Mouse (Mus musculus) thymus, adult 2 months (tissue): ENCODE measurements around the gene Dnttip1.
A peak's percentile ranks its signal among the peaks of the same experiment; 100 is the strongest.

Source experiments
- CTCF ChIP-seq: fragments of 200-500 bp; IDR thresholded peaks from 2 replicates; pipeline ENCODE4 v1.5.1; 2012; ENCODE audit warnings: mild to moderate bottlenecking, control low read depth, low read length, moderate library complexity, borderline replicate concordance; ENCODE audit not compliant: control insufficient read depth, poor library complexity, insufficient read depth; ENCODE audit errors: extremely low read depth
- POLR2A ChIP-seq: fragments of 200-500 bp; IDR thresholded peaks from 2 replicates; pipeline ENCODE4 v1.6.1; 2012; ENCODE audit warnings: mild to moderate bottlenecking, low read length, control low read depth, moderate library complexity; ENCODE audit not compliant: control insufficient read depth, poor library complexity, insufficient read depth; ENCODE audit errors: extremely low read depth

DNA sequence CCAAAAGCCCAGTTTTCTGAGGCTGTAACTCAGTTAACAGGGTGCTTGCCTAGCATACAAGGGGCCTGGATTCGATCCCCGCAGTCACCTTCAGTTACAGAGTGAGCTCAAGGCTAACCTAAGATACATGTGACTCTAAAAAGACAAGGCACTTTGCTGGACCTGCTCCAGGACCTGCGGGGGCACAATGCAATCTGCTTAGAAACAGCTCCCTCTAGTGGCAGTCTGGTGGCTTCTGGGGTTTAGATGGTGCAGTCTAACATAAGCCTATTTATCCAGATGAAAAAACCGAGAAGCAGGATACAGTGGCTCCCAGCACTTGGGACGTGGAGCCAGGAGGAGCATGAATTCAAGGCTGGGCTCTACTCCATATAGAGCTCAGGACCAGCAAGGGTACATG lies 48.5 kb downstream of the Dnttip1 start:
- TF ChIP-seq CTCF (peak; percentile 49; the same call in 1 of the 2 replicates), POLR2A (no peak)
